Mouse (Mus musculus) central nervous system, embryonic 14 days (tissue): ENCODE measurements around the gene Madd. TPM values are rescaled to one million over a fixed set of nuclear protein-coding genes. Genes with fewer than 3 reads are reported as not detected.

Experiments used
- polyA plus RNA-seq: library from polyadenylated mRNA; depleted of rRNA; stranded (reverse); fragments of >200 nt; gene quantifications from 2 replicates; pipeline ENCODE4 v1.2.3, GENCODE M21; 2012; rRNA removed

The Madd gene
- polyA plus RNA-seq, result 89.0 and 90.3 TPM in 2 replicates

GRCm38 (mm10) chr2:91183711-91184405, at the start of gene Madd:
Gene Madd, minus strand, starts transcription at chr2:91183837.

DNA sequence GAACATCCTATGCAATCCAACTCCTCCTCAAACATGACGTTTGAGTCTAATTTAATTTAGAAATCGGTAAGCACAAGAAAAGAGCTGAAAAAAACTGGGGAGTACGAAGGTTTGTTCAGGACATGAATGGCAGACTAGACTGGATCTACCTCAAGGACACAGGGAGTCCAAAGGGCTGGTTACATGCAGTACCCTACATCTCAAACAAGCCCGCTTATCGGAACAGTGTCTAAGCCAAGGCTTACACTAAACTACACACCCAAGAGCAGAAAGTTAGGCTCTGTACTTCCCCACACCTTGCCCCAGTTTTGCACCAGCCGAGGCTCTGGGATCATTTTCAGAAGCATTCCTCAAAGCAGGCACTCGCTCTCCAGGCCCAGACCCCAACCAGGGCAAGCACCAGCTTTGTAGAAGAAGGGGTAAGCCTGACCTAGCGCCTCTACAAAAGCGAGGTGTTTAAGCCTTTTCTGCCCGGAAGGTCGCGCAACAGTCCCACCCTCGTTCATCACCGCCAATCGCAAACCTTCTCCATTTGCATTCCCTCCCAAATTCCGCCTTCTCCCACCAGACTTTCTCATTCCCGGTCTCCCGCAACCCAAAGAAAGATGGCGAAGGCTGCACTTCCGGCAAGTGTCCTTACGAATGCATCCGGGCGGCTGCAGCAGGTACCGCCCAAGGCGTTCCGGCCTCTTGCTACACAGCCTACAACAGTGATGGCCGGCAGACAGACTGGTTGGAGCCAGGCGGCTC, 18.8 kb upstream of the Madd start, which contains the start of the genes Nr1h3 and Acp2:
TSS of gene Nr1h3 (minus strand) at position 613 of the 750 bp plus-strand sequence.
TSS of gene Acp2 (plus strand) at position 664 of the 750 bp plus-strand sequence.

DNA sequence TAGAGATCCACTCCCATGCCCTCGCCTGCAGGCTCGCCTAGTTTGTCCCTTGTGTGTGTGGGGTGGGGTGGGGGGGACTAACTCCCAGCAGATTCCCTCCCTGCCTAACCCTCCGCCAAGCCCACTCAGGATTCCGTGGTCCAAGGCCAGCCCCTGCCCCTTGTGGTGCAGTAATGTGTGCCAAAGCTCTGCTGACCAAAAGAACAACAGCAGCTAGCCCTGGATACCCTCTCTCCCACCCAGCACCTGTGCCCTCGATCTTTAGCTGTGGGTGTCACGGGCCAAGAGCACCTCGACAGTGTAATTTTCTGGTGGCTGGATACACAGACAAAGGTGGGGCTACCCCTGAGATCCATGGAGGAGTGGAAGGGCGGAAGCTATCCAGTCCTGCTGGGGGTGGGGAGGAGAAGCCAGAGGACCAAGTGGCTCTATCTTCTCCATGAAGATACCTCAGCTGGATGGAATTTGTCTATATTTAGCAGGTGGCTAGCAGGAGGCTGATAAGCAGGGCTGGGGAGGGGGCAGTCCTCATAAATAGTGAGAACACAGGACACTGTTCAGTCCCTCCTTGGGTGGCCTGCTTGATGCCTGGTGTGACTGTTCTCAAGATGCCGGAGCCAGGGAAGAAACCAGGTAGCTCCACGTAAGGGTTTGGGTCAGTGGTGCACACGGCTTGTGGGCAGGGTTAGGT, 65.9 kb downstream of the Madd start, which contains the start of gene Mybpc3:
TSS of gene Mybpc3 (plus strand) at position 560 of the 691 bp plus-strand sequence.

Other genes with a start within 250 kb of the Madd start
- gene Celf1, start 243.5 kb downstream of the Madd start, polyA plus RNA-seq, result 105 and 120 TPM in 2 replicates
- 0.87 and 3.8 TPM in 2 replicates for gene Rapsn, start 148.2 kb downstream of the Madd start, polyA plus RNA-seq
- 189 and 195 TPM in 2 replicates for gene Psmc3, start 129.8 kb downstream of the Madd start, polyA plus RNA-seq
- 50.2 and 64.7 TPM in 2 replicates for gene Slc39a13, start 113.4 kb downstream of the Madd start, polyA plus RNA-seq
- gene Spi1, start 101.4 kb downstream of the Madd start, polyA plus RNA-seq, result 6.7 and 6.9 TPM in 2 replicates
- 0.02 and 0.08 TPM in 2 replicates for gene Mybpc3, start 65.7 kb downstream of the Madd start, polyA plus RNA-seq
- gene Nr1h3, start 19.0 kb upstream of the Madd start, polyA plus RNA-seq, result 3.2 and 3.6 TPM in 2 replicates
- 35.3 and 36.3 TPM in 2 replicates for gene Acp2, start 19.0 kb upstream of the Madd start, polyA plus RNA-seq
- 34.6 and 36.6 TPM in 2 replicates for gene Ddb2, start 53.1 kb upstream of the Madd start, polyA plus RNA-seq
- 27.3 and 34.3 TPM in 2 replicates for gene Pacsin3, start 72.1 kb upstream of the Madd start, polyA plus RNA-seq
- gene Arfgap2, start 81.1 kb upstream of the Madd start, polyA plus RNA-seq, result 37.8 and 40.4 TPM in 2 replicates